Mouse (Mus musculus): Measurements from ENCODE around the gene Caln1. TPM values are rescaled to one million over a fixed set of nuclear protein-coding genes. Genes with fewer than 3 reads are reported as not detected.

Gene Caln1
- total RNA-seq, 2 experiments from 2014 or later, result not detected

- no peak for ATAC-seq (replicated peaks; ENCODE audit: low FRiP score, poor library complexity, severe bottlenecking)
These were observed 401.9 kb downstream of the Caln1 start for GRCm38 (mm10) chr5:130771061-130771741.

GRCm38 (mm10) chr5:130772491-130772890 is 403.2 kb downstream of the Caln1 start:
- no peak for ATAC-seq (replicated peaks; ENCODE audit: low FRiP score, poor library complexity, severe bottlenecking)

GRCm38 (mm10) chr5:130774946-130775345 is 405.7 kb downstream of the Caln1 start:
- no peak for ATAC-seq (replicated peaks; ENCODE audit: low FRiP score, poor library complexity, severe bottlenecking)

DNA sequence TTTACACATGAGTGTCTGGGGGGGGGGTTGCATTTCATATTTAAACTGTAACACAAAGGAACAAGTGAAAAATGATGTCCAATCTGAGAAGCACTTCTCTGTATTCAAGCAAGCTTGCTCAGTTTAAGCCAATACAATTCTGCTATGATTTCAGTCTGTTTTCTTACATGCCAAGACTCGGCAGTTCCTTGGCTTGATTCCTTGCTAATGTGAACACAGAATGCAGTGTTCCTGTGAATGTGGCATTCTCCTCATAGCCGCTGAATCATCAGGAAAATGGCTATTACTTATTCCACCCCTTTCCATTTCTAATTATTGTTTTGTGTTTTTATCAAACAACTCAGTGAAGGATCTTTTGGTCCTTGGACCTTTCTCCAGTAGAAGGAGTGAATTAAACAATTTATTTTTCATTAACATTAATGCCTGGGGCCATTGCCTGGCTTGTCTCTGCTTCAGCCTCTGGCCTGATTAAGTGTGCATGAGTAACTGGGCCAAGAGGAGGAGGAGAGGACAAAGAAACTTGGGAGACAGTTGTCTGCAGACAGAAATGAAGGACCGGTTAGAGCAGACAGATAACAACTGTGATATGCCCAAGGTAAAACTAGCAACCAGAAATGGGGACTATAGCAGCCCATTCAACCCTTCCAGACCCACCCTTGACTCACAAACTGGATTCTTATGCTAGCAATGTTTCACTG is 423.6 kb downstream of the Caln1 start:
- ATAC-seq (replicated peaks; ENCODE audit: low FRiP score, poor library complexity, severe bottlenecking), result no peak

DNA sequence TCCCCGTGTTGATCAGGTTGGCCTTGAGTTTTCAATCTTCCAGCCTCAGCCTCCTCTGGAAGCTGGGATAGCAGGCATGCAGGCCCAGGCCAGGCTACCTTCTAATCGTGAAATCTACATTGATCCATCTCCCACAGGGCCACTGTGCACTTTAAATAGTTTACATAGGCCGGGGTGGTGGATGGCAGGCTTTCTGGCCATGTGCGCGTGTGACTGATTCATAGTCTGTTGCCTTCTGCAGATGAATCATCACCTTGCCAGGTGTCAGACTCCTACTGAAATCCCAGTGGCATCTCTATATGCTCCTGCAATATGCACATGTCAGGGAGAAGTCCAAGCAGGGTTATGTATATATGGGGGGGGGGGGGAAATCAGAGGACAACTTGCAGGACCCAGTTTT is 428.5 kb downstream of the Caln1 start:
- no peak for ATAC-seq (replicated peaks; ENCODE audit: low FRiP score, poor library complexity, severe bottlenecking)

DNA sequence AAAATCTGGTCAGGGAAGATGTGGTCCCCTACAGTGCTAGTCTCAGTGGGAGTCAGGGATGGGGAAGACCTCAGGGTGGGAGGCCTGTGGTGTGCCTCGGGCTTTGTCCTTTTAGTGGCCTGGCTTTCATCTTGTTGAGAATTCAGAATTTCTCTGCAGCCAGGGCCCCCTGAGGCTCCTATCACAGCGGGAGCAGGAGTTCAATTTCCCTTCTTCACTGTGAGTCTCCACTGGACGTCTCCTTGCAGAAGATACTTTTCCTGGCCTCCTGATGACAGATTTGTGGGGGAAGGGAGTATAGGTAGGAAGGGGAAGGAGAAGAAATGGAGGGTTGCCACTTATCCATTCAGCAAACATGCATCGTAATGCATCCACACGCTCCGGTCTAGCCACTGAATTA is 441.1 kb downstream of the Caln1 start:
- ATAC-seq (replicated peaks; ENCODE audit: low FRiP score, poor library complexity, severe bottlenecking), result no peak

DNA sequence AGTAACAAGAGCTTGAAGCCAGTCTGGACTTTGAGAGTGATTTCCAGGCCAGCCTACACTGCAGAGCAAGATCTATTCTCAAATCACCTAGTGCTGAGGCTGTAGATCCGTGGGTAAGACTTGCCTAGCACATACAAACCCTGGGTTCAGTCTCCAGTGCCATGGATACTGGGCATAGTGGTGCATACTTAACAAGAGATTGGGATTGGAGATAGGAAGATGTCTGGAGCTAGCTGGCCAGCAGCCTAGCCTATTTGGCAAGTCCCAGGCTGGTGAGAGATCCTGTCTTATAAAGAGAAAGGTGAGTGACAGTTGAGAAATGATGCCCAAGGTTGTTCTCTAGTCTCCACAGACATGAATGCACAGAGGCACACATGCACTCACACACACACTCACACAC is 441.6 kb downstream of the Caln1 start:
- ATAC-seq (replicated peaks; ENCODE audit: low FRiP score, poor library complexity, severe bottlenecking), result no peak

GRCm38 (mm10) chr5:130811266-130811665 is 442.0 kb downstream of the Caln1 start:
- ATAC-seq (replicated peaks; ENCODE audit: low FRiP score, poor library complexity, severe bottlenecking), result no peak

DNA sequence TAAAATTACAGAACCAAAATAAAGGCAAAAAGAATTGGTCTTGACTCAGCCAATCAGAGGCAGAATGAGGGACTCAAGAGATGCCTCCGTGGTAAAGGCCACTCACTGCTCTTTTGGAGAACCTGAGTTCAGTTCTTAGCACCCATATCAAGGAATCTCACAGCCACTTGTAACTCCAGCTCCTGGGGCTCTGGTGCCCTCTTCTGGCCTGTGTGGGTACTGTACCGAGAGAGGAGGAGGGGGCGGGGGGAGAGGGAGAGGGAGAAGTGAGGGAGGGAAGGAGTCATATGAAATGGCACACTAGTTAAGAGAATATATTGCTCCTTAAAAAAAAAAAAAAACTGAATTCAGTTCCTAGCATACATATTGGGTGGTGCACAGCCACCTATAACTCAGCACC is 442.7 kb downstream of the Caln1 start:
- ATAC-seq (replicated peaks; ENCODE audit: low FRiP score, poor library complexity, severe bottlenecking), result no peak

DNA sequence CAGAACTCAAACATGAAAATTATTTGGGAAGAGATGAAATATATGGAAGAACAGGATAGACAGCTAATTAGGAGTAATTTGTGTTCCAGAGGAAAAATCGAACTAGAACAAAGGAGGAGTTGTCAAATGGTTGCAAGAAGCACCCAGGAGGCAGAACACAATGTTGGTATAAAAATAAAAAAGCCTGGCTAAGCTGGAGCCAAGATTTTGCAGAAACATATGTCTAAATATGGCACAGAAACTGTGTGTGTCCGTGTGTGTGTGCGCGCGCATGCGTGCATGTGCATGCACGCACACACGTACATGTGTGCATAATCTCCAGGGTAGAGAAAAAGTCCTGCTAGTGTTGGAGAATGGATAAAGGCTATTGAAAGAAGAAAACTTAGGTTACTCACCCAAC is 443.3 kb downstream of the Caln1 start:
- no peak for ATAC-seq (replicated peaks; ENCODE audit: low FRiP score, poor library complexity, severe bottlenecking)

DNA sequence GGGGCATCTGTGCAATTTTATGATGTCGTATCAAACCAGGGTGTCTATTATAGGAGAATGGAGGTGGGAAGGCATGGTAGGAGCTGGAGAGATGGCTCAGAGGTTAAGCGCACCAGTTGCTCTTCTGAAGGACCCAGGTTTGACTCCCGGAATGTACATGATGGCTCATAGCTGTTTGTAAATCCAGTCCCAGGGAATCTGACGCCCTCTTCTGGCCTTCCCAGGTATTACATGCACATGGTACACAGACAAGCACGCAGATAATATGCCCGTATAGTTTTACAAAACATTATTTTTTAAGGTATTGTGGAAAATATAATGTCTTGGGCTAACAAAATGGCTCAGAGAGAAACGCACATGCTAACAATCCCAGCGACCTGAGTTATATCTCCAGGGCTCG is 443.8 kb downstream of the Caln1 start:
- ATAC-seq (replicated peaks; ENCODE audit: low FRiP score, poor library complexity, severe bottlenecking), result no peak

DNA sequence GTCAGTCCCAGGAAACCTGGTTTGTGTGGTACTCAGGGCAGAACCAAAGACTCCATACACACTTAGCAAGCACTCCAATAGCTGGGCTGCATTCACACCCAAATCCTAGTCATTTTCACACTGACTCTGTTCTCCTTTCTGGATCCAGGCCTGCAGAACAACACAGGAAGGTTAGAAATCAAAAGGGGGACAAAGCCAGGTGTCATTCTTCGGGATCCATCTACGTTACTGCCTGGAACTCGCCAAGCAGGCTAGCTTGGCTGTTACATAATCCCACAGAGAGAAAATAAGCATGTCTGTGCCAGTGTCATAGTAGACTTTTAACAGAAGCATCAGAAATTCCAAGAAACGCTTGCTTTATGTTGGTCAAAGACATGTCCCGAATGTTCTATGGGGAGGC is 446.1 kb downstream of the Caln1 start:
- no peak for ATAC-seq (replicated peaks; ENCODE audit: low FRiP score, poor library complexity, severe bottlenecking)

- ATAC-seq (replicated peaks; ENCODE audit: low FRiP score, poor library complexity, severe bottlenecking), result no peak
These were observed 450.9 kb downstream of the Caln1 start for GRCm38 (mm10) chr5:130820021-130820648.

DNA sequence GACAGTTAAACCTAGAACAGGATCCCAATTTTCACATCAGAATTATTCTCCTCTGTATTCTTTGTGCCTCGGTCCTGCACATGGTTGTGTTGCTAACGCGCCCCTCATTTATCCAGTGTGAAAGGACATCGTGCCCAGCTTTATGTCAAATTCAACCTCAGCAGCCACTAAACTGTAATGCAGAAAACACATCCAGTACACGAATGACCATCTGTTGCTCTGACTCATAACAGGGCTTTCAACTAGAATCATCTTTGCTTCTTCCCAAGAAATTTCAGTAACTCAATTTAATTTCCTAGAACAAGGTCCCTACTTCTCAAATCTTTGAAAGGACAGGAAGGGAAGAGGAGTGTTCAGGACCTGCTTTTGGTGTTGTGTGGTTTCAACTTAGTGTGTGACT is 451.4 kb downstream of the Caln1 start:
- ATAC-seq (replicated peaks; ENCODE audit: low FRiP score, poor library complexity, severe bottlenecking), result no peak

DNA sequence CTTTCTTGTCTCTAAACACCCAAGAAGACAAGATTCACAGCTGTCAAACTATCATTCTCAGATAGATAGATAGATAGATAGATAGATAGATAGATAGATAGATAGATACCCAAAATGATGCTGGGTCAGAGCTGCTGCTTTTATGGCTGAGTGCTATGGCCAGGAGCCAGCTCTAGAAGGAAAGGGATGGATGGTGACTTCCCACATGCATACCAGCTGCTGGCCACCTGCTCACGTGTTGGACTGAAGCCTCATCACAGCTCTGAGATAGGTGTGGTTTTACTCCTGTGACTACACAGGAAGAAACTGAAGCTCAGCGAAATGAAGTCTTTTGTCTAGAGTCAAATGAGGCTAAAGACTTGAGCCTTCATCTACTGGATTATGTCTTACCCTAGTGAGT is 456.5 kb downstream of the Caln1 start:
- no peak for ATAC-seq (replicated peaks; ENCODE audit: low FRiP score, poor library complexity, severe bottlenecking)

DNA sequence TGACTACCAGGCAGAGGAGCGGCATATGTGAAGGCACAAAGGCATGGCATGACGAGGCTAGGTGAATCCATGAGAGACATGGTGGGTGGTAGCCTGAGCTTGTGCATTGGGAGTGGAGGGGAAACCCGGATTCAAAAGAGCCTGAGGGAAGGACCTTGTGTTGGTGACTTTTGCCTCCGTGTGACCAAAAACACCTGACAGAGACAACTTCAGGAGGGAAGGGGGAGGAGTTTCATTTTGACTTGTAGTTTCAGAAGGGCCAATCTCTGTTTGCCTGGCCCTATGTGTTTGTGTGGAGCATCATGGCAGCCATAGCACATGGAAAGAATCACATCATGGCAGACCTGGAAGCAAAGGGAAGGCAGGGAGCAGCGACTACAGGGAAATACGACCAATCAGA is 479.3 kb downstream of the Caln1 start:
- no peak for ATAC-seq (replicated peaks; ENCODE audit: low FRiP score, poor library complexity, severe bottlenecking)

DNA sequence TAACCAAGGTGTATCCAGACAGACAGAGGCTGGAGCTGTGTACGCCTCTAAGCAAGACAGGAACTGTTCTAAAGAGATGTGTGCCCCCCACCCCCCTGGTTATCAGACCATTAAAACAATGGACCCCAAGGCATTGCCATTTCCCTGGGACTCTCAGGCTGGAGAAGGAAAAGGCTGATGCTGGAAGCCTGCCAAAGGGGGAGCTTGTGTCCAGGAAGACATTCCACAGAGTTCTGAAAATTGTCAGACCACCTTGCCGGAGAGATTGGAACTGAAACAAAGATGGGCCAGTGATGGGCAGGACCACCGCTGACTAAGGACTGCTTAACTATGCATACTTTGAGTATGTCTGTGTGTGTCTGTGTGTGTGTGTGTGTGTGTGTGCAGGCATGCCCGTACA is 480.4 kb downstream of the Caln1 start:
- no peak for ATAC-seq (replicated peaks; ENCODE audit: low FRiP score, poor library complexity, severe bottlenecking)

DNA sequence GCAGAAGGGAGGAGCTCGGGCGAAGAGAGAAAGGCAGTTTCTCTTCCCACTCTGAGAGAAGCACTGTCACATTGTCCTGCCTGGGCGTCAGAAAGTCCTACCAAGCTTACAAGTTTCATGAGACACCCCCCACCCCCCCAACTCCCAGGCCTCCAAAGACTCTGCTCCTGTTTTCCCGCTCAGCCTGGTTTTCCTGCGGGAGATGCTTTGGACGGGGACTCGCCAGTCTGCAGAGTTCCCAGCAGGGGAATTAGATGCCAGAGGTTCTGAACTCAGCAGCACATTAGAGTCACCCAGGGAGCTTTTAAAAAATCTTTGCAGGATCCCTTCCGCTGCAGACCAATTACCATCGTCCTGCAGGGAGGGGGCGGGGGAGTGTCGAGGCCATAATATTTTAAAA is 482.9 kb downstream of the Caln1 start:
- no peak for ATAC-seq (replicated peaks; ENCODE audit: low FRiP score, poor library complexity, severe bottlenecking)

DNA sequence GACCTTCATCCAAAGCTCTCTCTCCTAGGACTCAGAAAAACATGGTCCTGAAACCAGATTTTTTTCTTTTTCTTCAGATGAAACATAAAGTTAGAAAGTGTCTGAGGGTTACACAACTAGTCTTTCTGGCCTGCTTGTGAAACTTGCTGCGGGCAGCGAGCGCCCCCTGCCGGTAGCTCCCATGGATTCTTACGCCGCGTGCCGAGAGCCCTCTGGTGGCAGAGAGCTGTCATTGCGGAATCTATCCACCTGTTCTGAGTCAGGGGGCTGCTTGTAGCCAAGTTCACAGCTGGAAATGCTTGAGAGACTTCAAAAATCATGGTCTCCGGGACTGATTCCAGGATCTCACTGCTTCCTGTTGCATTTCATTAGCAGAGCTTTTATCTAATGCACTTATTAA is 484.1 kb downstream of the Caln1 start:
- ATAC-seq (replicated peaks; ENCODE audit: low FRiP score, poor library complexity, severe bottlenecking), result 0 out of 2 replicates have a peak, but pooled peaks have one; percentile 55

DNA sequence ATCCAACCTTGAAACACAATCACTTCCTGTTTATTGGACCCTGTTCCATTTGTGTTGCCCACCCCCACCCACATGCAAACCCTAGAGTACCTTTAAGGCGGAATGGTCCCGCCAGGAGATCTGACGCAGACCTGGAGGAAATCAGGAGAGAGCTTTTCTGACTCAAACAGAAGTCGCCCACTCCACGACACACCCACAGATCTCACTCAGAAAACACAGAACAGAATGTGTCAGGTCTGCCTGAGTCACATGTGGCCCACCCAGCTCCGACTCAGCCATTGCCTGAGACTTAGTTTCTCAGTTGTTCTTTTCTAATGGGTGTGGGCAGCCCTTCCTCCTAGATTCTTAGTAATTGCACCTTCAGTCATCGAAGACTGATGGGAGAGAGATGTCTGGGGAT is 485.2 kb downstream of the Caln1 start:
- ATAC-seq (replicated peaks; ENCODE audit: low FRiP score, poor library complexity, severe bottlenecking), result no peak

DNA sequence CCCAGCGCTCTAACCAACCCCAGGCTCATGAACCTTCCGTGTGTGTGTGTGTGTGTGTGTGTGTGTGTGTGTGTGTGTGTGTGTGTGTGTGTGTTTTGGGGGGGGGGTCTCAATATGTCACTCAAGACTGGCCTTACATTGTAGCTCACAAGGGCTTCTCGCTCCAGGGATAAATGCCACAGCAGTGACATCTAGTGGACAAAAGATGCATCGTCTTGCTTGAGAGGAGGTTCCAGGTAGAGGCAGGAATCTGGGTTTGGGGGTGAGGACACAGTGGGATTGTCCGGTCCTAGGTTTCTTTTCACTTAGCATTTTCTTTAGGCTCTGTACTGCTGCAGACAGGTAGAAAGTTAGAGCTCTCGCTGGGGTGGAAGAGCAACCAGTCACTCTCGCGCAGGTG is 488.9 kb downstream of the Caln1 start:
- no peak for ATAC-seq (replicated peaks; ENCODE audit: low FRiP score, poor library complexity, severe bottlenecking)
